Mouse (Mus musculus): ENCODE measurements at regions not wholly inside any gene's neighbourhood (a gene's known extent, or its start where the extent isn't known, plus 50 kb on each side); places are given as distances from the start of the nearest gene placed in this dataset.

GRCm38 (mm10) chr17:42090764-42091452, 224.8 kb upstream of the Ptchd4 start:
- no peak for TF ChIP-seq CTCF (IDR thresholded peaks at IDR 0.05; ENCODE audit: low read depth)
- Histone ChIP-seq H3K9ac (ENCODE audit: low read depth, low read length) (no peak overlapping the region), H3K4me1 (replicated peaks; ENCODE audit: control insufficient read depth, insufficient read depth, low read length) (no peaks in the 10 kb centered on the region), H3K4me2 (replicated peaks; ENCODE audit: low read depth) (no peak overlapping the region), H3K27me3 (replicated peaks; ENCODE audit: control insufficient read depth, insufficient read depth, low read length) (no peaks in the 10 kb centered on the region), H3K9me3 (ENCODE audit: control insufficient read depth) (no peaks in the 10 kb centered on the region), H3K36me3 (ENCODE audit: control insufficient read depth, insufficient read depth) (no peaks in the 10 kb centered on the region), H3K27ac (ENCODE audit: low read depth, low read length) (no peak overlapping the region), H3K4me3 (ENCODE audit: low read depth, low read length) (no peak overlapping the region)
- ATAC-seq: no peak
- WGBS: 75% methylated on average over 2 of the region's 2 CpGs

GRCm38 (mm10) chr17:42113684-42114083, 202.1 kb upstream of the Ptchd4 start:
- WGBS: 68% methylated on average over 1 of the region's 1 CpGs
- no peaks in the 10 kb centered on the region for H3K36me3 ChIP-seq (ENCODE audit: control insufficient read depth, insufficient read depth)
- no peak overlapping the region for H3K4me3 ChIP-seq (ENCODE audit: low read depth, low read length)
- H3K9ac ChIP-seq (ENCODE audit: low read depth, low read length): no peak overlapping the region
- H3K27ac ChIP-seq (ENCODE audit: low read depth, low read length): no peak overlapping the region
- TF ChIP-seq CTCF (IDR thresholded peaks at IDR 0.05; ENCODE audit: low read depth): no peak
- H3K27me3 ChIP-seq (replicated peaks; ENCODE audit: control insufficient read depth, insufficient read depth, low read length): no peaks in the 10 kb centered on the region
- no peaks in the 10 kb centered on the region for H3K4me1 ChIP-seq (replicated peaks; ENCODE audit: control insufficient read depth, insufficient read depth, low read length)
- H3K9me3 ChIP-seq (ENCODE audit: control insufficient read depth): no peaks in the 10 kb centered on the region
- ATAC-seq: no peak
- H3K4me2 ChIP-seq (replicated peaks; ENCODE audit: low read depth): no peak overlapping the region

GRCm38 (mm10) chr17:42120759-42121158, 195.0 kb upstream of the Ptchd4 start:
- whole genome bisulfite sequencing: 79% methylated on average over 1 of the region's 1 CpGs
- Histone ChIP-seq H3K27ac (ENCODE audit: low read depth, low read length) (no peak overlapping the region), H3K4me1 (replicated peaks; ENCODE audit: control insufficient read depth, insufficient read depth, low read length) (no peaks in the 10 kb centered on the region), H3K9ac (ENCODE audit: low read depth, low read length) (no peak overlapping the region), H3K4me2 (replicated peaks; ENCODE audit: low read depth) (no peak overlapping the region), H3K9me3 (ENCODE audit: control insufficient read depth) (no peaks in the 10 kb centered on the region), H3K36me3 (ENCODE audit: control insufficient read depth, insufficient read depth) (no peaks in the 10 kb centered on the region), H3K27me3 (replicated peaks; ENCODE audit: control insufficient read depth, insufficient read depth, low read length) (no peaks in the 10 kb centered on the region), H3K4me3 (ENCODE audit: low read depth, low read length) (no peak overlapping the region)
- no peak for ATAC-seq
- no peak for TF ChIP-seq CTCF (IDR thresholded peaks at IDR 0.05; ENCODE audit: low read depth)

- Histone ChIP-seq H3K9me3 (ENCODE audit: control insufficient read depth) (no peaks in the 10 kb centered on the region), H3K4me1 (replicated peaks; ENCODE audit: control insufficient read depth, insufficient read depth, low read length) (no peaks in the 10 kb centered on the region), H3K9ac (ENCODE audit: low read depth, low read length) (no peak overlapping the region), H3K36me3 (ENCODE audit: control insufficient read depth, insufficient read depth) (no peaks in the 10 kb centered on the region), H3K4me2 (replicated peaks; ENCODE audit: low read depth) (no peak overlapping the region), H3K27me3 (replicated peaks; ENCODE audit: control insufficient read depth, insufficient read depth, low read length) (no peaks in the 10 kb centered on the region), H3K27ac (ENCODE audit: low read depth, low read length) (no peak overlapping the region), H3K4me3 (ENCODE audit: low read depth, low read length) (no peak overlapping the region)
- 0 out of 2 replicates have a peak, but pooled peaks have one; percentile 8 for ATAC-seq
- WGBS: 41% methylated on average over 9 of the region's 9 CpGs
- TF ChIP-seq CTCF (IDR thresholded peaks at IDR 0.05; ENCODE audit: low read depth): no peak
These were observed 189.1 kb upstream of the Ptchd4 start for GRCm38 (mm10) chr17:42126488-42127237.

GRCm38 (mm10) chr17:42169391-42170018, 146.2 kb upstream of the Ptchd4 start:
- no peaks in the 10 kb centered on the region for H3K4me1 ChIP-seq (replicated peaks; ENCODE audit: control insufficient read depth, insufficient read depth, low read length)
- ATAC-seq: no peak
- 89% methylated on average over 1 of the region's 1 CpGs for WGBS

GRCm38 (mm10) chr17:42188531-42188930, 127.2 kb upstream of the Ptchd4 start:
- Histone ChIP-seq H3K27me3 (replicated peaks; ENCODE audit: control insufficient read depth, insufficient read depth, low read length) (no peaks in the 10 kb centered on the region), H3K9ac (ENCODE audit: low read depth, low read length) (no peak overlapping the region), H3K4me2 (replicated peaks; ENCODE audit: low read depth) (no peak overlapping the region), H3K4me3 (ENCODE audit: low read depth, low read length) (no peak overlapping the region), H3K9me3 (ENCODE audit: control insufficient read depth) (no peaks in the 10 kb centered on the region), H3K27ac (ENCODE audit: low read depth, low read length) (no peak overlapping the region), H3K36me3 (ENCODE audit: control insufficient read depth, insufficient read depth) (no peaks in the 10 kb centered on the region), H3K4me1 (replicated peaks; ENCODE audit: control insufficient read depth, insufficient read depth, low read length) (no peaks in the 10 kb centered on the region)
- no peak for TF ChIP-seq CTCF (IDR thresholded peaks at IDR 0.05; ENCODE audit: low read depth)
- ATAC-seq: no peak
- WGBS: 96% methylated on average over 1 of the region's 1 CpGs

More at GRCm38 (mm10) chr17:42169391-42170018, 146.2 kb upstream of the Ptchd4 start:
- H3K27ac ChIP-seq (ENCODE audit: low read depth, low read length): no peak overlapping the region
- H3K9me3 ChIP-seq (ENCODE audit: control insufficient read depth): no peaks in the 10 kb centered on the region
- H3K36me3 ChIP-seq (ENCODE audit: control insufficient read depth, insufficient read depth): no peaks in the 10 kb centered on the region
- no peak overlapping the region for H3K4me3 ChIP-seq (ENCODE audit: low read depth, low read length)
- no peak for TF ChIP-seq CTCF (IDR thresholded peaks at IDR 0.05; ENCODE audit: low read depth)
- H3K4me2 ChIP-seq (replicated peaks; ENCODE audit: low read depth): no peak overlapping the region
- no peak overlapping the region for H3K9ac ChIP-seq (ENCODE audit: low read depth, low read length)
- no peaks in the 10 kb centered on the region for H3K27me3 ChIP-seq (replicated peaks; ENCODE audit: control insufficient read depth, insufficient read depth, low read length)
